Mouse (Mus musculus): ENCODE measurements at regions not wholly inside any gene's neighbourhood (a gene's known extent, or its start where the extent isn't known, plus 50 kb on each side); places are given as distances from the start of the nearest gene placed in this dataset.

DNA sequence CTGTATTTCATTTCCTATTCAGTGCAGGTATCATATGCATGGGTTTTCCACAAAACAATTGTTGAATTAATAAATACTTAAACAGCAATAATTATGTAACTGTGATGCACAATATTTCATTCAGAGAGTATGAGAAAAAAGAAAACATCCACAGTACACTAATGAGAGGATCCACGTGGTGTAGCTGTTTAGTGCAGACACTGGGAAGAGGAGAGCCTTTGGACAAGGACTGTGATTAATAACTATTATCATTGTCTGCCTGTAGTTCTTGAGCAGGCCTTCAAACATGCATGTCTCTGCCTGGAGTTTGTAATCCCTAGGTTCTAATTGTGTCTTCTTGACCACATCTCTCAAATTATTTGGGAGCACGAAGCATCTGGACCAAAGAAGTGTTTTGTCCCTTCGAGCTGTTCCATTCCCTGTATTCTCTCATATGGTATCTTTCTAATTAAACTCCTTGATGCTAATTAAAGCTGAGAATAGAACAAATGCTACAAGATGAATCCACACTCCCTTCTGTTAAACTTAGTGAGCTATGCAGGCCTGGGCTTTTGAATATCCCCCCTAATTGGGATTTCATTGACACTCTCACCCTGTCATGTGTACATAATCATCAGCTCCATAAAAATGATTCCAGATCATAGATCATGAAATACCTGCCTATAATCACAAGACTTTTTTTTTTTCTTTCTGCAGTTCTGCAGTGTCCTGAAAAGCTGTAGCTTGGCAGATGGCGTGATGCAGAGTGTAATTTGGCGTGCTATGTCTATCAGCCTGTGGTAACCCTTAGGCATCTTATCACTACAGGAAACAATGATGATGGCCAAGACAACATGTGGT is 1208.9 kb upstream of the G6pd2 start:
- Histone ChIP-seq H3K9ac (replicated peaks; ENCODE audit: low read depth) (no peak overlapping the region), H3K4me1 (ENCODE audit: insufficient read depth, low read depth, low read length) (no peaks in the 10 kb centered on the region), H3K27me3 (replicated peaks; ENCODE audit: insufficient read depth, low read length) (no peaks in the 10 kb centered on the region), H3K4me3 (ENCODE audit: low read depth, low read length) (no peak overlapping the region), H3K36me3 (ENCODE audit: insufficient read depth, low read length) (no peaks in the 10 kb centered on the region), H3K9me3 (ENCODE audit: low read length) (no peaks in the 10 kb centered on the region), H3K27ac (ENCODE audit: low read length) (no peak overlapping the region), H3K4me2 (replicated peaks; ENCODE audit: low read depth, low read length) (no peak overlapping the region)
- no peak for TF ChIP-seq EP300 (IDR thresholded peaks at IDR 0.05)
- TF ChIP-seq CTCF (IDR thresholded peaks at IDR 0.05) = no peak
- ATAC-seq (no peak), DNase-seq (ENCODE audit: low spot score) (no peak)
- 73% methylated on average over 5 of the region's 5 CpGs for WGBS

DNA sequence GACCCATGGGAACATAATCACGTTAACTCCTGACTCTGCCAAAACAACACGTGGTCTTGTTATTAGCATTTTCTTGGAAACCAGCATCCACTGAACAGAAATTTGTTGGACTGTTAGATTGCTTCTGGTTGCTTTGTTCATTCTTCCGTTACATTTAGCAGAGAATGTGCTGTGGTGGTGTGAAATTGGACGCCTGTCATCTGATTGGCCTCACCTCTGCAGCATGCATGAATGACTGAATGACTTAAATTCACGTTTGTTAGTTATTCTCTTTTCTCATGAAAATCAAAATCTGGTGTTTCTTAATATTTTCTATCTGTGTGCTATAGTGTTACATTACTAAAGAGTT is 1208.3 kb upstream of the G6pd2 start:
- DNase-seq (ENCODE audit: low spot score) (no peak), ATAC-seq (no peak)
- Histone ChIP-seq H3K4me2 (replicated peaks; ENCODE audit: low read depth, low read length) (no peak overlapping the region), H3K9ac (replicated peaks; ENCODE audit: low read depth) (no peak overlapping the region), H3K36me3 (ENCODE audit: insufficient read depth, low read length) (no peaks in the 10 kb centered on the region), H3K27ac (ENCODE audit: low read length) (no peak overlapping the region), H3K4me3 (ENCODE audit: low read depth, low read length) (no peak overlapping the region), H3K9me3 (ENCODE audit: low read length) (no peaks in the 10 kb centered on the region), H3K4me1 (ENCODE audit: insufficient read depth, low read depth, low read length) (no peaks in the 10 kb centered on the region), H3K27me3 (replicated peaks; ENCODE audit: insufficient read depth, low read length) (no peaks in the 10 kb centered on the region)
- 70% methylated on average over 5 of the region's 5 CpGs for WGBS
- TF ChIP-seq CTCF (IDR thresholded peaks at IDR 0.05) = no peak
- TF ChIP-seq EP300 (IDR thresholded peaks at IDR 0.05) = no peak

DNA sequence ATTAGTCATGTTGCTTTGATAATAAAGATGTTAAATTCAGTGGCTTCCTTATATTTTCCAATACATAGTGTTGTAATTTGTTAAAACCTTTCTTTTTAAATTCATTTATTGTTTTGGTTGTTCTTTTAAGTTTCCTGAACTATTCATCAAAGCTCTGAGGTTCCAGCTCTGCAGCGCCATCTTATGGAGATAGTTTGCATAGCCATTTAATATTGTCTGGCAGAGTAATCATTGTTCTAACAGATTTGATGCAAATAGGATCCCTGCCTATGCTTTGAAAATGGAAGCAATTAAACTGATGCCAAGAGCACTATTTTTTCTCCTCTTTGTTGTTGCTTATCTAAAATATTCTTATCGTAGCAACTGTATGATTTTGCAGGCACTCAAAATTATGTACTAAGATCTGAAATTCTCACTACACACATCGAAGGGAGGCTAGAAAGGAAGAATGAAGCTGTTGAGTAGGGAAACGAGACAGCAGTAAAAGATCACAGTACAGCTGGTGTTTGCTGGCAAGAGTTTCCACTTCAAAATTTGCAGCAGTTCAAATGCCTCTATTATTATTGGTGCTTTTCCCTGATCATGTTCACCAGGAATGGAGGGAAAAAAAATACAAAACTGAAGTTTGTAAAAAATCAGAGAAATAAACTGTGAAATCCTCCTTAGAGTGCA is 1199.5 kb upstream of the G6pd2 start:
- ATAC-seq (no peak), DNase-seq (ENCODE audit: low spot score) (no peak)
- H3K9ac ChIP-seq (replicated peaks; ENCODE audit: low read depth) = no peak overlapping the region
- 0 out of 2 replicates have a peak, but pooled peaks have one; percentile 2 for TF ChIP-seq CTCF (IDR thresholded peaks at IDR 0.05)
- TF ChIP-seq EP300 (IDR thresholded peaks at IDR 0.05) = no peak
- no peaks in the 10 kb centered on the region for H3K4me1 ChIP-seq (ENCODE audit: insufficient read depth, low read depth, low read length)
- no peaks in the 10 kb centered on the region for H3K9me3 ChIP-seq (ENCODE audit: low read length)
- no peak overlapping the region for H3K27ac ChIP-seq (ENCODE audit: low read length)
- H3K27me3 ChIP-seq (replicated peaks; ENCODE audit: insufficient read depth, low read length) = no peaks in the 10 kb centered on the region
- no peak overlapping the region for H3K4me2 ChIP-seq (replicated peaks; ENCODE audit: low read depth, low read length)
- no peak overlapping the region for H3K4me3 ChIP-seq (ENCODE audit: low read depth, low read length)
- H3K36me3 ChIP-seq (ENCODE audit: insufficient read depth, low read length) = no peaks in the 10 kb centered on the region
- 22% methylated on average over 4 of the region's 4 CpGs for WGBS

Data from lung, postnatal 0 days (tissue).